Mouse (Mus musculus): ENCODE measurements around the gene Kcnb1. TPM values are rescaled to one million over a fixed set of nuclear protein-coding genes. Genes with fewer than 3 reads are reported as not detected.

Gene Kcnb1
- polyA plus RNA-seq, 1 experiment from 2014 or later = 0.07 TPM

DNA sequence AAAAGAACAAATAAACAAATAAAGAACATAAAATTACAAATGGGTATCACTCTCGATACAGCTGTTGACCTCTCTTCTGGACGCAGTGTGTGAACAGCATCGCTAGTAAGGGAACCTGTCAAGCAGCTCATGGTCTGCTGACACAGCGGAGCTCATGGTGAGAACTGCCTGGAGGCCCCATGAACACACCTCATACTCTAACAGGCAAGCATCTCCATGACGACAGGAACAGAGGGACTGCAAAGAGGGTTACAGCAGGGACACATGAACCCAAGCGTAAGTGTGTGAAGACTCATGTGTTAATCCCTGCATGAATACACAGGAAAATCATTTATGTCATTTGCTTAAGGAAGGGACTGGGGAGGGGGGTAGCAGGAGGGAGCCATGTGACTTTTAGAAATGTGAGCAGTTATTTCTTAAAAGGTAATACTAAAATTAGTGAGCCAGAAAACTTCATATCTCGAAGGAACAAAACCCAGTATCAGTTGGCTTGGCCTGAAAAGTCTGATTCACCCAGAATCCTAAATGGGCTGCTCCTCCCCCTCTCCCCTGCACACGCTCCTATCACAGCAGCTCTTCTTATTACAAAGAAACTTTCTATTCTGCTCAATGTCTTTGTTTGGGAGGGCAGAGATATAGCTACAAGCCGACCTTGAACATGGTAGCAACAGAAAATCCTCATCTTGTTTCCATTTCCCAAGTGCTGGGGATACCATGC is 136.7 kb downstream of the Kcnb1 start:
- no peak overlapping the region for H3K4me3 ChIP-seq (ENCODE audit: inconsistent target)
- H3K36me3 ChIP-seq (ENCODE audit: inconsistent target) = peaks cover 77% of the 10 kb centered on the region

DNA sequence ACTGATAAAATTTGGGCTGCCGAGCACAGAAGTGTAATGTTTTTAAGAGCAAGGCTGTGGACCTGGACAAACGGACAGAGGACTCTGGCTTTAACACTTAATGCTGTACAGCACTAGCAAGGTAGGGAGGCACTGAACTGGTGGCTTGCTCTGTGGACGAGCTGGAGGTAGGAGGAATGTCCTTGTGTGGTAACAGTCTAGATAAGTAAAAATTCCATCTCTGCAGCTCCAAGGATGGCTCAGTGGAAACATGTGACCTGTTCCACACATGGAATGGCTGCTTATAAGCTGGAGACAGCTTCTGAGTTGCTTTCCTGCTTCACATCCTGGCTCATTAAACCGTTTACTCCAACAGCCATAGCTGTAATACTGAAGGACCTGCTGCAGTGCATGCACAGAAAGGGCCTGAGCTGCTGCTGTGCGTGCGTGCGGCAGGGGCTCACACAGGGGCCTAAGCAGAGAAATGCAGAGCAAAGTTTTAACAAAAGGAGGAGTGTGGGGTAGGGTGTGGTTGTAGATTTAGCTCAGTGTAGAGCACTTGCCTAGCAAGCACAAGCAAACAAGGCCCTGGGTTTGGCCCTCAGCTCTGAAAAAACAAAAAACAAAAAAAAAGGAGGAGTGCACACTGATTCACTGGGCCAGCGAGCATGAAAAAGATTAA is 141.1 kb downstream of the Kcnb1 start:
- Histone ChIP-seq H3K36me3 (ENCODE audit: inconsistent target) (peaks cover 88% of the 10 kb centered on the region), H3K79me2 (ENCODE audit: inconsistent target) (peaks cover 94% of the 10 kb centered on the region), H3K4me3 (ENCODE audit: inconsistent target) (no peak overlapping the region), H3K27ac (no peak overlapping the region)
- WGBS (ENCODE audit: missing documents) = 97% methylated on average over 7 of the region's 8 CpGs

More for the DNA sequence above, 136.7 kb downstream of the Kcnb1 start:
- 95% methylated on average over 9 of the region's 9 CpGs for WGBS (ENCODE audit: missing documents)
- Histone ChIP-seq H3K27ac (no peak overlapping the region), H3K79me2 (ENCODE audit: inconsistent target) (peaks cover 99% of the 10 kb centered on the region)

- Histone ChIP-seq H3K4me3 (ENCODE audit: inconsistent target) (no peak overlapping the region), H3K36me3 (ENCODE audit: inconsistent target) (peaks cover 89% of the 10 kb centered on the region), H3K27ac (no peak overlapping the region), H3K79me2 (ENCODE audit: inconsistent target) (peaks cover 94% of the 10 kb centered on the region)
- WGBS (ENCODE audit: missing documents) = 99% methylated on average over 9 of the region's 10 CpGs
These were observed 141.7 kb downstream of the Kcnb1 start for GRCm38 (mm10) chr2:167048223-167048622.

Other genes with a start within 250 kb of the Kcnb1 start
- 33.2 to 69.7 TPM (median 44.1 TPM) in 3 replicates for gene Stau1, start 193.9 kb downstream of the Kcnb1 start, polyA plus RNA-seq (2018)
- gene Ddx27, start 175.0 kb downstream of the Kcnb1 start, polyA plus RNA-seq (2018) = 15.6 to 38.1 TPM (median 33.2 TPM) in 3 replicates
- gene Znfx1, start 127.1 kb downstream of the Kcnb1 start, polyA plus RNA-seq (2018) = 128 to 243 TPM (median 153 TPM) in 3 replicates
- not detected in 3 replicates for gene Ptgis, start 50.4 kb upstream of the Kcnb1 start, polyA plus RNA-seq (2018)
- gene B4galt5, start 159.0 kb upstream of the Kcnb1 start, polyA plus RNA-seq (2018) = 64.6 to 115 TPM (median 81.1 TPM) in 3 replicates
- gene Slc9a8, start 231.6 kb upstream of the Kcnb1 start, polyA plus RNA-seq (2018) = 16.4 to 30.0 TPM (median 19.1 TPM) in 3 replicates

All from macrophage (primary cell).